9 mouse cellular contexts compared by ENCODE assay signal in the genomic region with DNA sequence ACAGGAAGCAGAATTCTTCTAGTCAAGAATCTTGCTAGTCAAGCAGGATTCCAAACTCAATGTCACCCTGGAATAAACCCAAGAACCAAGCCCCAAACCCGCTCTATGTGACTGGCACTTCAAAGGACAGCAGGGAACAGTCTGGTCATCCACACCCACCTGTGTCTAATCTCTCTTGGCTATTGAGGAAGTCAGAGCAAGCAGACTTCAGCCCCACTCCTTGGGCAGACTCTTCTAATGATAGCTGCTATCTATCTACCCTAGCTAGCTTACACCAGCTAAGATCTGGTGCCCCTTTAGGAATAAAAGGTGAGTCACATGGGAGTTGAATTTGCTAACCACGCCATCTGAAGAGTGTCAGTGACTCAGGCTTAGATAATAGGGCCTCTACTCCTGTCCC. TPM values are rescaled to one million over a fixed set of nuclear protein-coding genes. Genes with fewer than 3 reads are reported as not detected.
DNase-seq lines count a peak whose midpoint lies in the region; ATAC-seq lines count a peak whose summit lies in the region.
"Had no signal": no experiment of that assay in that cellular context is flagged by ENCODE, and none has a peak within 500 bp of the region (broad histone marks: within the 10 kb centered on the region; RNA-seq: fewer than 3 reads in every experiment).

No protein-coding gene starts in this region.

- H3K27ac ChIP-seq in limb, embryonic 15.5 days = peak overlapping the region; percentile 47
- H3K27ac ChIP-seq in limb, embryonic 10.5 days = no peak overlapping the region
- peak overlapping the region; percentile 73 for H3K27ac ChIP-seq in macrophage

- no peaks in the 10 kb centered on the region for H3K27me3 ChIP-seq in limb, embryonic 15.5 days
- no peaks in the 10 kb centered on the region for H3K27me3 ChIP-seq in limb, embryonic 10.5 days (ENCODE audit: low read depth, poor library complexity, severe bottlenecking)

- H3K36me3 ChIP-seq in limb, embryonic 15.5 days = peaks cover 64% of the 10 kb centered on the region
- H3K36me3 ChIP-seq in limb, embryonic 10.5 days = peaks cover 83% of the 10 kb centered on the region
- peaks cover 54% of the 10 kb centered on the region for H3K36me3 ChIP-seq in macrophage (ENCODE audit: inconsistent target)

- ATAC-seq in limb, embryonic 15.5 days (ENCODE audit: insufficient number of reproducible peaks, low FRiP score, low TSS enrichment, low read depth) = no peak

- H3K79me2 ChIP-seq in macrophage (ENCODE audit: inconsistent target) = peaks cover 62% of the 10 kb centered on the region

- H3K4me1 ChIP-seq in limb, embryonic 15.5 days = no peaks in the 10 kb centered on the region
- H3K4me1 ChIP-seq in limb, embryonic 10.5 days = no peaks in the 10 kb centered on the region

- H3K9ac ChIP-seq in limb, embryonic 15.5 days = no peak overlapping the region
- H3K9ac ChIP-seq: lung, embryonic 14.5 days had no signal

- peak; percentile 42 for DNase-seq in adrenal gland, adult 8-10 months
- DNase-seq in adrenal gland, postnatal 25 days = no peak
- no peak for DNase-seq in limb, embryonic 10.5 days (ENCODE audit: low spot score)
- peak; percentile 35 for DNase-seq in adrenal gland, postnatal 14 days
- no peak for DNase-seq in thymus, postnatal 25 days
- DNase-seq in thymus, postnatal 4 days = no peak
- DNase-seq: lung, embryonic 14.5 days had no signal

- H3K4me3 ChIP-seq in limb, embryonic 15.5 days = no peak overlapping the region
- H3K4me3 ChIP-seq in limb, embryonic 10.5 days = no peak overlapping the region
- no peak overlapping the region for H3K4me3 ChIP-seq in macrophage (ENCODE audit: inconsistent target)

- no peak overlapping the region for H3K4me2 ChIP-seq in limb, embryonic 15.5 days
- H3K4me2 ChIP-seq: lung, embryonic 14.5 days had no signal

- H3K9me3 ChIP-seq in limb, embryonic 15.5 days = no peaks in the 10 kb centered on the region
- H3K9me3 ChIP-seq in limb, embryonic 10.5 days (replicated peaks) = no peaks in the 10 kb centered on the region

- WGBS in limb, embryonic 15.5 days = 81% methylated on average over 2 of the region's 2 CpGs
- 88% methylated on average over 2 of the region's 2 CpGs for WGBS in limb, embryonic 10.5 days
- 78% methylated on average over 2 of the region's 2 CpGs for WGBS in macrophage (ENCODE audit: missing documents)

RNA-seq across cellular contexts. Expression of a gene that starts 31.7 kb away (rescaled TPM):
- total RNA-seq in adrenal gland, adult 8-10 months (2022) = 100 to 1,000 TPM; 125 to 161 (median 155) TPM
- total RNA-seq in adrenal gland, postnatal 25 days (2021) = 130 and 154 TPM in 2 replicates
- polyA plus RNA-seq in limb, embryonic 15.5 days (2015; fragmentation: Nextera tagmentation; extraction: Ambion mirVana) = 51.3 and 52.7 TPM in 2 replicates
- polyA plus RNA-seq in limb, embryonic 10.5 days (2016; fragmentation: Nextera tagmentation; extraction: Ambion mirVana) = 38.2 and 40.0 TPM in 2 replicates
- 133 and 134 TPM in 2 replicates for total RNA-seq in adrenal gland, postnatal 14 days (2021)
- total RNA-seq in macrophage (2018; cell fraction: chromatin; rRNA removed) = 100 to 1,000 TPM in 25 of 26 experiments, 10 to 100 TPM in 1; 99.0 to 184 (median 133) TPM
- 100 to 1,000 TPM in 15 of 26 experiments, 10 to 100 TPM in 11; 68.6 to 130 (median 105) TPM for total RNA-seq in macrophage (2018; cell fraction: cytosol; rRNA removed)
- total RNA-seq in macrophage (2018; cell fraction: nucleus; rRNA removed) = 100 to 1,000 TPM; 101 to 198 (median 136) TPM
- polyA plus RNA-seq in macrophage (2018) = 65.8 to 90.5 TPM (median 79.6 TPM) in 3 replicates

RNA-seq across cellular contexts. Expression of a gene that starts 40.0 kb away (rescaled TPM):
- total RNA-seq in adrenal gland, adult 8-10 months (2022) = under 1 TPM in 2 of 4 experiments, not detected in 2; 0.10 to 0.12 TPM
- total RNA-seq in adrenal gland, postnatal 25 days (2021) = 0.18 and 0.38 TPM in 2 replicates
- 0.08 and 0.11 TPM in 2 replicates for polyA plus RNA-seq in limb, embryonic 15.5 days (2015; fragmentation: Nextera tagmentation; extraction: Ambion mirVana)
- 0.20 and 0.58 TPM in 2 replicates for polyA plus RNA-seq in limb, embryonic 10.5 days (2016; fragmentation: Nextera tagmentation; extraction: Ambion mirVana)
- total RNA-seq in adrenal gland, postnatal 14 days (2021) = not detected in 2 replicates
- under 1 TPM in 7 of 26 experiments, not detected in 19; 0.19 to 0.60 (median 0.27) TPM for total RNA-seq in macrophage (2018; cell fraction: chromatin; rRNA removed)
- total RNA-seq in macrophage (2018; cell fraction: cytosol; rRNA removed) = not detected
- total RNA-seq in macrophage (2018; cell fraction: nucleus; rRNA removed) = under 1 TPM in 5 of 26 experiments, not detected in 21; 0.17 to 0.89 (median 0.22) TPM
- not detected in 3 replicates for polyA plus RNA-seq in macrophage (2018)

RNA-seq across cellular contexts. Expression of a gene that starts 51.7 kb away (rescaled TPM):
- total RNA-seq in adrenal gland, adult 8-10 months (2022) = 10 to 100 TPM; 31.8 to 49.5 (median 35.8) TPM
- 36.4 and 54.0 TPM in 2 replicates for total RNA-seq in adrenal gland, postnatal 25 days (2021)
- polyA plus RNA-seq in limb, embryonic 15.5 days (2015; fragmentation: Nextera tagmentation; extraction: Ambion mirVana) = 211 and 227 TPM in 2 replicates
- 507 and 566 TPM in 2 replicates for polyA plus RNA-seq in limb, embryonic 10.5 days (2016; fragmentation: Nextera tagmentation; extraction: Ambion mirVana)
- 44.8 and 47.8 TPM in 2 replicates for total RNA-seq in adrenal gland, postnatal 14 days (2021)
- 10 to 100 TPM in 3 of 26 experiments, 1 to 10 TPM in 20, not detected in 3; 1.2 to 13.3 (median 4.5) TPM for total RNA-seq in macrophage (2018; cell fraction: chromatin; rRNA removed)
- total RNA-seq in macrophage (2018; cell fraction: cytosol; rRNA removed) = 10 to 100 TPM; 25.4 to 45.4 (median 34.5) TPM
- total RNA-seq in macrophage (2018; cell fraction: nucleus; rRNA removed) = 10 to 100 TPM in 12 of 26 experiments, 1 to 10 TPM in 14; 4.3 to 20.4 (median 8.6) TPM
- 14.1 to 49.5 TPM (median 34.3 TPM) in 3 replicates for polyA plus RNA-seq in macrophage (2018)

RNA-seq across cellular contexts. Expression of a gene that starts 58.9 kb away (rescaled TPM):
- total RNA-seq in adrenal gland, adult 8-10 months (2022) = not detected
- not detected in 2 replicates for total RNA-seq in adrenal gland, postnatal 25 days (2021)
- not detected in 2 replicates for polyA plus RNA-seq in limb, embryonic 15.5 days (2015; fragmentation: Nextera tagmentation; extraction: Ambion mirVana)
- not detected in 2 replicates for polyA plus RNA-seq in limb, embryonic 10.5 days (2016; fragmentation: Nextera tagmentation; extraction: Ambion mirVana)
- not detected in 2 replicates for total RNA-seq in adrenal gland, postnatal 14 days (2021)
- not detected for total RNA-seq in macrophage (2018; cell fraction: chromatin; rRNA removed)
- total RNA-seq in macrophage (2018; cell fraction: cytosol; rRNA removed) = under 1 TPM in 1 of 26 experiments, not detected in 25; 0.08 TPM
- not detected for total RNA-seq in macrophage (2018; cell fraction: nucleus; rRNA removed)
- not detected in 3 replicates for polyA plus RNA-seq in macrophage (2018)
- polyA plus RNA-seq: lung, embryonic 14.5 days had no signal

RNA-seq across cellular contexts. Expression of a gene that starts 59.3 kb away (rescaled TPM):
- 10 to 100 TPM; 21.1 to 30.7 (median 26.0) TPM for total RNA-seq in adrenal gland, adult 8-10 months (2022)
- total RNA-seq in adrenal gland, postnatal 25 days (2021) = 23.0 and 26.8 TPM in 2 replicates
- polyA plus RNA-seq in limb, embryonic 15.5 days (2015; fragmentation: Nextera tagmentation; extraction: Ambion mirVana) = 27.6 and 30.3 TPM in 2 replicates
- 41.1 and 43.4 TPM in 2 replicates for polyA plus RNA-seq in limb, embryonic 10.5 days (2016; fragmentation: Nextera tagmentation; extraction: Ambion mirVana)
- 20.9 and 21.4 TPM in 2 replicates for total RNA-seq in adrenal gland, postnatal 14 days (2021)
- 10 to 100 TPM in 5 of 26 experiments, 1 to 10 TPM in 21; 1.2 to 14.1 (median 7.3) TPM for total RNA-seq in macrophage (2018; cell fraction: chromatin; rRNA removed)
- 10 to 100 TPM; 20.3 to 37.1 (median 28.0) TPM for total RNA-seq in macrophage (2018; cell fraction: cytosol; rRNA removed)
- 10 to 100 TPM in 16 of 26 experiments, 1 to 10 TPM in 10; 3.4 to 19.3 (median 13.6) TPM for total RNA-seq in macrophage (2018; cell fraction: nucleus; rRNA removed)
- polyA plus RNA-seq in macrophage (2018) = 22.1 to 29.0 TPM (median 22.2 TPM) in 3 replicates

Comparison
In these comparisons a context has a peak if more than half of its experiments do, and no peak if none do; other contexts are left out.
1. DNase-seq: peak in adrenal gland, adult 8-10 months (single experiment) and adrenal gland, postnatal 14 days (single experiment); none in adrenal gland, postnatal 25 days (single experiment), limb, embryonic 10.5 days (single experiment), thymus, postnatal 25 days (single experiment) and thymus, postnatal 4 days (single experiment).